Mouse (Mus musculus) left cerebral cortex, adult 18-20 months (tissue): ENCODE results near the gene Amhr2. TPM values are rescaled to one million over a fixed set of nuclear protein-coding genes. Genes with fewer than 3 reads are reported as not detected.
A peak's percentile ranks its signal among the peaks of the same experiment; 100 is the strongest.

Experiments
- DNase-seq, 2 experiments: peaks; one replicate each; pipeline ENCODE4 v3.0.0; 2021 to 2022; ENCODE audit warnings: low spot score in 2 of 2, mixed read lengths in 1 of 2
- total RNA-seq, 2 experiments: library from RNA; stranded (reverse); gene quantifications; 2 replicates each; pipeline ENCODE4 v1.2.3; 2021

The Amhr2 gene
- total RNA-seq, 2 experiments from 2014 or later, result 1.7 to 2.1 TPM

GRCm38 (mm10) chr15:102470605-102471294, 25.6 kb downstream of the Amhr2 start:
- peak; percentile 60 to 72 for DNase-seq

DNA sequence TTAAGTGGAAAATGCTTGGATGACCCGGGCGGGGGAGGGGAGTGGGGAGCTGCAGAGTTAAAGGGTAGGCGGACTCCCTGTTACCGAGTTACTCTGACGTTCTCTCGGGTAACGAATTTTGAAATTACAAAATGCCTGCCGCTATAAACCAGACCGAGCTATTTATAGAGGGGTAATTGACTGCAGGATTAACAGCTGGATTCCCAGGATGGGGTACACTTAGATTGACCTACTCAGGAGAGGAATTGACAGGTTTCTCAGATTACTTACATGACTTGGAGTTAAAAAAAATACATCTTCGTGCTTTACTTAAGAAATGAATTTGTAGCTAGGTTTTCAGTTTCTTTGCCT, 26.1 kb downstream of the Amhr2 start:
- no peak for DNase-seq

- no peak for DNase-seq
Observed at GRCm38 (mm10) chr15:102471727-102472126, 26.6 kb downstream of the Amhr2 start.

DNA sequence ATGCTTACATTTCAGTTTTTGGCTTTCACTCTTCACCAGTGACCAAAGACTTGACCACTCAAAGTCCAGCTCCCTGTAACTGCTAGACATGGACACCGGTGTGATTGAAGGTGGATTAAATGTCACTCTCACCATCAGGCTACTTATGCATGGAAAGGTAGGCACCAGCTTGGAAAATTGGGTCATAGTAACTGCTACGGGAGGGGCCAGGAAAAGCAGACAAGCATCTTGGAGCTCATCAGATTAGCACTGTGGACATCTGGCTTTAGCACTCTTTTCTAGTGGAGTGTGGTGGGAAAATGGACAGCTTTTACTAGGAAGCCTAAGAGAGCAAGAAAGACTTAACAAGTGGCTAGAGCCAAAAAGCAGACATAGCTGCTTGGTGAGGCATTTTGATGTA, 28.1 kb downstream of the Amhr2 start:
- DNase-seq, result no peak

DNA sequence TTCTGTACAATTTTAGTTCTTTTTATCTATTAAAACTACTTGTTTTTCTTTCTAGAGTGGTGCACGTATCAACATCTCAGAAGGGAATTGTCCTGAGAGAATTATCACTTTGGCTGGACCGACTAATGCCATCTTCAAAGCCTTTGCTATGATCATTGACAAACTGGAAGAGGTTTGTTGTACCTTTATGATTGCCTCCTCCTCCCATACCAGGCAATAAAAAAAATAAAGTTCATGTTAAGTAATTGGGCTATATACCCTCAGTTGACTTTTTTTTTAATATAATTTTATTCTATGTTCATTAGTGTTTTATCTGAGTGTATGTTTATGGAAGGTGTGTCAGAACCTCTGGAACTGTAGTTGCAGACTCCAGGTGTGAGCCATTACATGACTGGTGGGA, 29.4 kb downstream of the Amhr2 start:
- DNase-seq, result no peak

- no peak for DNase-seq
Observed at GRCm38 (mm10) chr15:102483136-102483535, 38.0 kb downstream of the Amhr2 start.

GRCm38 (mm10) chr15:102485853-102486252, 40.7 kb downstream of the Amhr2 start:
- DNase-seq, result no peak

DNA sequence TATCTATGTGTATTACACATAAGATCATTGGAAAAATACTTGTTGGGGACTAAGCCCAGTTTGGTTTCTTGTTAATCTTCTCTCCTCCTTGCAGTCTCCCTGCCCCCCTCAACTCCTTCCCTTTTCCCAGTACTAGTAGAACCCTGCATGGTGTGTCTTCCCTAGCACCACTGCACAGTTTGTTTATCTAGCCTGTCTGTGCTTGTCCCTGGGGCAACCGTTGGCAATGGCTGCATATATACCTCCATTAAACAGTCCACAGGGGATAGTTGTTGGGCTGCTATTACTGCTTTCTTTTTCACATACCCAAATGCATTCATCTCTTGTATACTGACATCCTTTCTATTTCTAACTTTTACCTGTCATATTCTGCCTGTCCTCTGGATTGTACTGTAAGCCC, 42.5 kb downstream of the Amhr2 start:
- DNase-seq, result no peak

DNA sequence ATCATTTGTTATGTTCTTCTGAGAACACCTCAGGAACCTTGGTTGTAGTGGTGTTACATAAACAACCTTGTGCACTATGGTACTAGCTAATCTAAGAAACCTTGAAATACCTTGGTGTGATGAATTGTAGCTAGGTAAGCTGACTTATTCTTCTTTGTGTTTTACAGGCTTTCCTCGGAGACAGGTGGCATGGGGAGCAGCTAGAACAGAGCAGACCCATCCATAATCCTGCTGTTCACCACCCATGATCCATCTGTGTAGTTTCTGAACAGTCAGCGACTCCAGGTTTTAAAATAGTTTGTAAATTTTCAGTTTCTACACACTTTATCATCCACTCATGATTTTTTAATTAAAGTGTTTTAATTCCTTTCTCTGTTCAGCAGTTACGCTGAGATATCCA, 53.2 kb downstream of the Amhr2 start:
- no peak for DNase-seq

DNA sequence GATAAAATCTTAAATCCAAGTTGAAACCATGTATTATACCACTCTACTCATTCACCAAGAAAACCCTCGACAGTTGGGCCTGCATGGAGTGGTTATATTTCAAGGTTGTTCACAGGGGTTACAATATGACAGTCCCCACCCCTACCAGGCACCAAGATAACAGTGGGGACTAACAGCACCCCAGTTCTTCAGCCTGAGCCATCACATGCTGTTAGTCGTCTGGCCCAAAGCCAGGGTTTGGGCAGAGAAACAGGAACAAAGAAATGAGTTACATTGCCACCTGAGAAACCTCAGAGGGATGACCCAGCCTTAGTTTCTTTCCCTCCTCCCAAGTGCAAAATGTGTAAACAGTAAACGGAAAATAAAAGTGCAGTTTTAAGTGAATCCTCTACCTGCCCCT, 54.2 kb downstream of the Amhr2 start:
- DNase-seq, result no peak

GRCm38 (mm10) chr15:102499851-102500250, 54.7 kb downstream of the Amhr2 start:
- DNase-seq, result no peak

DNA sequence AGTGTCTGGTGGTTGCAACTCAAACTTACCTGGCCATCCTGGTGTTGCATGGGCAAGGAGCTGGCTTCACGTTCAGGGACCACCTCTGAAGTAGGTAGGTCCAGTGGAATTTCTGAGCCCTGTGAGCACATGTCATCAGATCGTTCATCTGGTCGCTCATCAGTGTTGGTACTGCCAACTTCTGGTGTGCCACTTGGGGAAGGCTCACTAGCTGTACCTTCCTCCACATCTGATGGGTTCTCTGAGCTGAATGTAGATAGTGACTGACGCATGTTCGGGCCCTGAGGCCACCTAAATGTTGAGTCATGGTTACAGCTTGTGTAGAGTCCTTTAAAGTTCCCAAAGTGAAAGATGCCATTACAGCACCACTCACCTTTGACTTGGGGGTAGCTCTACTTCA, 55.3 kb downstream of the Amhr2 start:
- DNase-seq, result no peak

DNA sequence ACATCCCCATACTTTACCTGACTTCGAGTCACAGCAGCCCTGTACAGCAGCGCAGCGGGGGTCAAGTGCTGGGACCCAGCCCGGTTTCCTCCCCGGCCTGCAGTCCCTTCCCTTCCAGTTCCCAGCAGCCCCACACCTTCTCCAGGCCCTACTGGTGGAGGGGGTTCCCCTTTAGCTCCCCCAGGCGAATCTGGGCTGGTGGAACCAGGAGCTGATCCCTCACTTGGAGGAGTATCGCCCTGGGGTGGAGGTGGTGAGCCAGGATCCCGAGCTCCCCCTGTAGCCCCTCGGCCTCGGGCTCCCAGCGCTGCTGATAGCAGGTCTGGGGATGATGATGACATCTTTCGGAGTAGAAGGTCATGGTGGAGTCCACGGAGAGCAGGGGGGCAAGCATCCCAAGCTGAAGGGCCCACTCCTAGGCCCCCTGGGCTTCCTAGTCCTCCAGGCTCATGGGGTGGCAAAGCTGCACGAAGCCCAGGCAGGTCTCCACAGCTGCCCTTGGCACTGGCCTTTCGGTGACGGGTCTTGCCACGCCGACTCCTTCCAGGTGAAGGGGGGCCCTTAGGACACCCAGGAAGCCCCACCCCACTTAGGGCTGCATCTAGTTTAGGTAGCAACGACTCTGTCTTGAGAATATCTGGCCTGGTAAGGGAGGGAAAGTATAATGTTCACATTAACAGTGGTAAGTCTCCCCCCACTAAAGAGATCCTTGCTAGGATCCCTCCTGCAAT, 56.1 kb downstream of the Amhr2 start:
- no peak for DNase-seq

DNA sequence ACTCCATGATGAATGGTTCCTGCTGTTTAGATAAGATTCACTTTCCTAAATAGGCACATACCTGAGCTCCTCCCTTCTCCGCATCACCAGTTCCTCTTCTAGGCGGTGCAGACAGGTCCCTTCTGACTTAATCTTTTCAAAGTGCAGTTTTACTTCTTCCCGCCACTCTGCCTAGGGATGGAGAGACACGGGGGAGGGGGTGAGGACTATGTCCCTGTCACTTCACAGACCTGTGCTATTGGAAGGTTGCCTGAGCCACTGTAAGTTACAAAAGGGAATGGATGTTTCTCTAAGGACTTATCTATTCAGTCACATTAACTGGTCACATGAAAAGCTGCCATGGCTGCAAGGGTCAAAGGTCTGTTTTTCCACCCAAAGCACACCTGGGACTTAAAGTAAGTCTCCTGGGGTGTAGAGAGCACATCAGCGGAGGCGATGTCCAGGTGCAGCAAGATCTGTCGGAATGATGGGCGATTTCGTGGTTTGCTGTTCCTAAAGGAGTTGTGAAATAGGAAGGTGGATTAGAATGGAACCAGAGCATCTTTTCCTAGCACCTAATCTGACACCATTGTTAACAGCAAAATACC, 57.2 kb downstream of the Amhr2 start:
- DNase-seq, result no peak

DNA sequence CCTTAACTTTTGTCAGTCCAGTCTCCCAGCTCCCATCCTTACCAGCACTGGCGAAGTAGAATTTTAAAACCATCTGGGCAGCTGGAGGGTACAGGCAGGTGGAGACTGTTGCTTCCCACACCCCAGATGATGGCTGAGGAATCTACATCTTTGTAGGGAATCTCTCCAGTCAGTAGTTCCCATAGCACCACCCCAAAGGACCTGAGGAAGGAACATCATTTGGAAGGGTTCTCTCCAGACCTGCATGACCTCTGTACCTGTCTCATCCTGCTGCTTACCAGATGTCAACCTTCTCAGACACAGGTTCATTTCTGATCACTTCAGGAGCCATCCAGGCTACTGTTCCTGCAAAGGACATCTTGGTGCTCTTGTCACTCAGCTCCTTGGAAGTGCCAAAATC, 58.3 kb downstream of the Amhr2 start, which contains the start of gene Gm10337:
Gm10337 (plus strand) TSS at position 276 of the 400 bp plus-strand sequence.
- DNase-seq, result no peak

Other genes with a start within 250 kb of the Amhr2 start
- 10 to 100 TPM; 71.0 to 71.7 TPM for gene Zfp740, start 242.1 kb upstream of the Amhr2 start, total RNA-seq
- 10 to 100 TPM; 28.5 to 30.6 TPM for gene Csad, start 240.6 kb upstream of the Amhr2 start, total RNA-seq
- gene Itgb7, start 213.4 kb upstream of the Amhr2 start, total RNA-seq, result 1 to 10 TPM in 1 of 2 experiments, under 1 TPM in 1; 0.91 to 1.1 TPM
- gene Rarg, start 187.8 kb upstream of the Amhr2 start, total RNA-seq, result 10 to 100 TPM; 12.8 to 15.7 TPM
- gene Gm9918, start 174.8 kb upstream of the Amhr2 start, total RNA-seq, result not detected
- 10 to 100 TPM; 42.8 to 44.5 TPM for gene Mfsd5, start 165.9 kb upstream of the Amhr2 start, total RNA-seq
- gene Espl1, start 149.1 kb upstream of the Amhr2 start, total RNA-seq, result 1 to 10 TPM in 1 of 2 experiments, under 1 TPM in 1; 0.77 to 1.4 TPM
- gene Pfdn5, start 119.3 kb upstream of the Amhr2 start, total RNA-seq, result 100 to 1,000 TPM; 467 to 479 TPM
- gene Myg1, start 113.7 kb upstream of the Amhr2 start, total RNA-seq, result 10 to 100 TPM; 55.5 to 61.0 TPM
- 10 to 100 TPM; 15.5 to 18.3 TPM for gene Aaas, start 94.6 kb upstream of the Amhr2 start, total RNA-seq
- under 1 TPM; 0.44 to 0.68 TPM for gene Sp7, start 78.2 kb upstream of the Amhr2 start, total RNA-seq
- gene Sp1, start 39.2 kb upstream of the Amhr2 start, total RNA-seq, result 10 to 100 TPM; 23.8 to 32.2 TPM
- gene Prr13, start 13.7 kb downstream of the Amhr2 start, total RNA-seq, result 10 to 100 TPM; 55.0 to 57.5 TPM
- gene Pcbp2, start 25.2 kb downstream of the Amhr2 start, total RNA-seq, result 100 to 1,000 TPM; 499 to 503 TPM
- not detected for gene Gm10337, start 58.4 kb downstream of the Amhr2 start, total RNA-seq
- gene Map3k12, start 71.7 kb downstream of the Amhr2 start, total RNA-seq, result 10 to 100 TPM; 94.3 to 97.3 TPM
- 10 to 100 TPM; 28.8 to 30.3 TPM for gene Tarbp2, start 72.8 kb downstream of the Amhr2 start, total RNA-seq
- 1 to 10 TPM; 2.3 to 3.8 TPM for gene Npff, start 79.6 kb downstream of the Amhr2 start, total RNA-seq
- gene Gm28047, start 179.7 kb downstream of the Amhr2 start, total RNA-seq, result not detected
- 10 to 100 TPM; 33.9 to 36.3 TPM for gene Atf7, start 180.1 kb downstream of the Amhr2 start, total RNA-seq
- gene Atp5g2, start 227.0 kb downstream of the Amhr2 start, total RNA-seq, result 10 to 100 TPM in 1 of 2 experiments, 1 to 10 TPM in 1; 7.8 to 11.6 TPM